Mouse (Mus musculus) embryonic facial prominence, embryonic 13.5 days (tissue): ENCODE measurements at regions not wholly inside any gene's neighbourhood (a gene's known extent, or its start where the extent isn't known, plus 50 kb on each side); places are given as distances from the start of the nearest gene placed in this dataset.

Experiments used
- ATAC-seq: fragments of 200-750 bp; cut with Nextera tagmentation; 2 replicates; pipeline ENCODE4 v1.8.0; 2017; ENCODE audit warnings: low read depth; ENCODE audit not compliant: insufficient number of reproducible peaks, insufficient read depth, low FRiP score, low TSS enrichment
- H3K27ac ChIP-seq: fragments of 300-500 bp; sonication (generic); 2 replicates; pipeline ENCODE4 v1.5.1; 2015; ENCODE audit warnings: moderate library complexity, mild to moderate bottlenecking, inconsistent platforms
- H3K27me3 ChIP-seq: fragments of 300-500 bp; sonication (generic); 2 replicates; pipeline ENCODE4 v1.6.1; 2015; ENCODE audit warnings: mild to moderate bottlenecking, inconsistent platforms
- H3K36me3 ChIP-seq: fragments of 300-500 bp; sonication (generic); 2 replicates; pipeline ENCODE4 v1.6.1; 2015; ENCODE audit warnings: mild to moderate bottlenecking, inconsistent platforms
- H3K4me1 ChIP-seq: fragments of 300-500 bp; sonication (generic); 2 replicates; pipeline ENCODE4 v1.6.1; 2015; ENCODE audit warnings: inconsistent platforms
- H3K4me2 ChIP-seq: fragments of 300-500 bp; sonication (generic); 2 replicates; pipeline ENCODE4 v1.6.1; 2015; ENCODE audit warnings: moderate library complexity, mild to moderate bottlenecking, inconsistent platforms
- H3K4me3 ChIP-seq: fragments of 300-500 bp; sonication (generic); 2 replicates; pipeline ENCODE4 v1.5.1; 2015; ENCODE audit warnings: mild to moderate bottlenecking, inconsistent platforms
- H3K9ac ChIP-seq: fragments of 300-500 bp; sonication (generic); 2 replicates; pipeline ENCODE4 v1.6.1; 2015; ENCODE audit warnings: mild to moderate bottlenecking, inconsistent platforms
- H3K9me3 ChIP-seq: fragments of 300-500 bp; sonication (generic); 2 replicates; pipeline ENCODE4 v1.6.1; 2016; ENCODE audit warnings: inconsistent platforms
- WGBS: fragments of 180-500 bp; shearing (Covaris S2); methylation state at CpG from one replicate; pipeline ENCODE4 v1.1.7; 2015; ENCODE audit warnings: mixed read lengths; 5-methylcytosine and 5-hydroxymethylcytosine counted together

- no peak overlapping the region for H3K4me3 ChIP-seq
- H3K4me2 ChIP-seq, result no peak overlapping the region
- H3K4me1 ChIP-seq, result no peaks in the 10 kb centered on the region
- no peaks in the 10 kb centered on the region for H3K36me3 ChIP-seq
- H3K27me3 ChIP-seq, result no peaks in the 10 kb centered on the region
- H3K9me3 ChIP-seq, result no peaks in the 10 kb centered on the region
- no peak overlapping the region for H3K27ac ChIP-seq
- H3K9ac ChIP-seq, result no peak overlapping the region
- 56% methylated on average over 2 of the region's 2 CpGs for WGBS
- ATAC-seq, result no peak
Measured at GRCm38 (mm10) chr7:71541467-71541866, 190.2 kb upstream of the Gm10295 start.

- peaks cover 15% of the 10 kb centered on the region for H3K4me1 ChIP-seq
- no peaks in the 10 kb centered on the region for H3K9me3 ChIP-seq
- 0 out of 2 replicates have a peak overlapping the region, but pooled peaks have one; percentile 22 for H3K27ac ChIP-seq
- H3K27me3 ChIP-seq, result no peaks in the 10 kb centered on the region
- no peak overlapping the region for H3K4me2 ChIP-seq
- no peak overlapping the region for H3K9ac ChIP-seq
- no peak for ATAC-seq
- H3K4me3 ChIP-seq, result no peak overlapping the region
- H3K36me3 ChIP-seq, result no peaks in the 10 kb centered on the region
- WGBS, result 27% methylated on average over 5 of the region's 5 CpGs
Measured at GRCm38 (mm10) chr7:71533109-71533508, 181.8 kb upstream of the Gm10295 start.

- Histone ChIP-seq H3K4me3 (no peak overlapping the region), H3K4me1 (peaks cover 15% of the 10 kb centered on the region), H3K9me3 (no peaks in the 10 kb centered on the region), H3K9ac (no peak overlapping the region), H3K27ac (peak overlapping the region; percentile 66), H3K36me3 (no peaks in the 10 kb centered on the region), H3K27me3 (no peaks in the 10 kb centered on the region), H3K4me2 (peak overlapping the region; percentile 33; the same call in 1 of the 2 replicates)
- ATAC-seq, result no peak
- 12% methylated on average over 6 of the region's 6 CpGs for WGBS
Measured at GRCm38 (mm10) chr7:71531496-71531895, 180.2 kb upstream of the Gm10295 start.

GRCm38 (mm10) chr7:71530922-71531321 is 179.6 kb upstream of the Gm10295 start:
- Histone ChIP-seq H3K36me3 (no peaks in the 10 kb centered on the region), H3K27me3 (no peaks in the 10 kb centered on the region), H3K4me3 (no peak overlapping the region), H3K27ac (peak overlapping the region; percentile 66; the same call in 1 of the 2 replicates), H3K9me3 (no peaks in the 10 kb centered on the region), H3K9ac (no peak overlapping the region), H3K4me2 (no peak overlapping the region), H3K4me1 (peaks cover 15% of the 10 kb centered on the region)
- no peak for ATAC-seq
- WGBS, result 71% methylated on average over 4 of the region's 4 CpGs

- Histone ChIP-seq H3K9ac (no peak overlapping the region), H3K27me3 (no peaks in the 10 kb centered on the region), H3K4me1 (peaks cover under 1% of the 10 kb centered on the region; the same call in 1 of the 2 replicates), H3K9me3 (no peaks in the 10 kb centered on the region), H3K27ac (no peak overlapping the region), H3K4me3 (no peak overlapping the region), H3K36me3 (no peaks in the 10 kb centered on the region), H3K4me2 (no peak overlapping the region)
- no peak for ATAC-seq
- WGBS, result 85% methylated on average over 2 of the region's 2 CpGs
Measured at GRCm38 (mm10) chr7:71526152-71526551, 174.9 kb upstream of the Gm10295 start.

GRCm38 (mm10) chr7:71524577-71525126 is 173.4 kb upstream of the Gm10295 start:
- H3K4me3 ChIP-seq, result no peak overlapping the region
- no peaks in the 10 kb centered on the region for H3K4me1 ChIP-seq
- no peaks in the 10 kb centered on the region for H3K27me3 ChIP-seq
- no peaks in the 10 kb centered on the region for H3K9me3 ChIP-seq
- H3K36me3 ChIP-seq, result no peaks in the 10 kb centered on the region
- H3K27ac ChIP-seq, result no peak overlapping the region
- no peak overlapping the region for H3K4me2 ChIP-seq
- ATAC-seq, result no peak
- H3K9ac ChIP-seq, result no peak overlapping the region

- no peak overlapping the region for H3K4me2 ChIP-seq
- H3K9me3 ChIP-seq, result no peaks in the 10 kb centered on the region
- no peaks in the 10 kb centered on the region for H3K27me3 ChIP-seq
- WGBS, result 74% methylated on average over 2 of the region's 2 CpGs
- ATAC-seq, result no peak
- H3K27ac ChIP-seq, result no peak overlapping the region
- no peak overlapping the region for H3K4me3 ChIP-seq
- H3K4me1 ChIP-seq, result no peaks in the 10 kb centered on the region
- no peak overlapping the region for H3K9ac ChIP-seq
- no peaks in the 10 kb centered on the region for H3K36me3 ChIP-seq
Measured at GRCm38 (mm10) chr7:71524119-71524518, 172.8 kb upstream of the Gm10295 start.

- no peaks in the 10 kb centered on the region for H3K27me3 ChIP-seq
- H3K4me3 ChIP-seq, result no peak overlapping the region
- H3K27ac ChIP-seq, result no peak overlapping the region
- no peak overlapping the region for H3K9ac ChIP-seq
- no peak overlapping the region for H3K4me2 ChIP-seq
- WGBS, result 68% methylated on average over 3 of the region's 3 CpGs
- H3K36me3 ChIP-seq, result no peaks in the 10 kb centered on the region
- no peaks in the 10 kb centered on the region for H3K9me3 ChIP-seq
- no peak for ATAC-seq
- H3K4me1 ChIP-seq, result no peaks in the 10 kb centered on the region
Measured at GRCm38 (mm10) chr7:71507379-71507778, 156.1 kb upstream of the Gm10295 start.

- 65% methylated on average over 6 of the region's 6 CpGs for WGBS
- Histone ChIP-seq H3K27ac (no peak overlapping the region), H3K4me1 (no peaks in the 10 kb centered on the region), H3K4me3 (no peak overlapping the region), H3K4me2 (no peak overlapping the region), H3K36me3 (no peaks in the 10 kb centered on the region), H3K9ac (no peak overlapping the region), H3K27me3 (no peaks in the 10 kb centered on the region), H3K9me3 (no peaks in the 10 kb centered on the region)
- ATAC-seq, result no peak
Measured at GRCm38 (mm10) chr7:71500719-71501118, 149.4 kb upstream of the Gm10295 start.

- Histone ChIP-seq H3K4me3 (no peak overlapping the region), H3K4me2 (no peak overlapping the region), H3K9me3 (no peaks in the 10 kb centered on the region), H3K9ac (no peak overlapping the region), H3K36me3 (no peaks in the 10 kb centered on the region), H3K4me1 (no peaks in the 10 kb centered on the region), H3K27me3 (no peaks in the 10 kb centered on the region), H3K27ac (no peak overlapping the region)
- 82% methylated on average over 7 of the region's 7 CpGs for WGBS
- ATAC-seq, result no peak
Measured at GRCm38 (mm10) chr7:71498123-71498522, 146.8 kb upstream of the Gm10295 start.

- Histone ChIP-seq H3K9me3 (no peaks in the 10 kb centered on the region), H3K27ac (no peak overlapping the region), H3K36me3 (no peaks in the 10 kb centered on the region), H3K27me3 (no peaks in the 10 kb centered on the region), H3K9ac (no peak overlapping the region), H3K4me2 (no peak overlapping the region), H3K4me1 (no peaks in the 10 kb centered on the region), H3K4me3 (no peak overlapping the region)
- ATAC-seq, result no peak
- 54% methylated on average over 4 of the region's 4 CpGs for WGBS
Measured at GRCm38 (mm10) chr7:71491128-71491527, 139.8 kb upstream of the Gm10295 start.

GRCm38 (mm10) chr7:71488016-71488650 is 136.8 kb upstream of the Gm10295 start:
- 78% methylated on average over 7 of the region's 7 CpGs for WGBS
- H3K36me3 ChIP-seq, result no peaks in the 10 kb centered on the region
- H3K4me1 ChIP-seq, result no peaks in the 10 kb centered on the region
- no peak overlapping the region for H3K4me2 ChIP-seq
- H3K9ac ChIP-seq, result no peak overlapping the region
- no peaks in the 10 kb centered on the region for H3K27me3 ChIP-seq
- H3K27ac ChIP-seq, result no peak overlapping the region
- no peak for ATAC-seq
- H3K9me3 ChIP-seq, result no peaks in the 10 kb centered on the region
- H3K4me3 ChIP-seq, result no peak overlapping the region
